Mouse (Mus musculus) c-Kit-positive CD71-positive TER-119-positive erythroid progenitor cells, embryonic 14.5 days (primary cell): ENCODE data around the gene Apba2.

Source experiments
- DNase-seq: peaks from one replicate; pipeline ENCODE4 v3.0.0-alpha.2; 2013; ENCODE audit warnings: low spot score

Gene Apba2

DNA sequence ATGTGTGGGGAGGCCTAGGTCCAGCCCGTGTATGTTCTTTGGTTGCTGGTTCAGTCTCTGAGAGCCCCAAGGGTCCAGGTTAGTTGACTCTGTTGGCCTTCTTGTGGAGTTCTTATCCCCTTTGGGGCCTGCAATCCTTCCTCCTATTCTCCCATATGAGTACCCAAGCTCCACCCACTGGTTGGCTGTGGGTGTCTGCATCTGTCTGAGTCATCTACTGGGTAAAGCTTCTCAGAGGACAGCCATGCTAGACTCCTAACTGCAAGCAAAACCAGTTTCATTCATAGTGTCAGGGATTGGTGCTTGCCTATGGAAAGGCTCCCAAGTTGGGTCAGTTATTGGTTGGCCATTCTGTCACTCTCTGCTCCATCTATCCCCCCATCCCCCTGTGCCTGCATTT is 29.8 kb downstream of the Apba2 start:
- no peak for DNase-seq

DNA sequence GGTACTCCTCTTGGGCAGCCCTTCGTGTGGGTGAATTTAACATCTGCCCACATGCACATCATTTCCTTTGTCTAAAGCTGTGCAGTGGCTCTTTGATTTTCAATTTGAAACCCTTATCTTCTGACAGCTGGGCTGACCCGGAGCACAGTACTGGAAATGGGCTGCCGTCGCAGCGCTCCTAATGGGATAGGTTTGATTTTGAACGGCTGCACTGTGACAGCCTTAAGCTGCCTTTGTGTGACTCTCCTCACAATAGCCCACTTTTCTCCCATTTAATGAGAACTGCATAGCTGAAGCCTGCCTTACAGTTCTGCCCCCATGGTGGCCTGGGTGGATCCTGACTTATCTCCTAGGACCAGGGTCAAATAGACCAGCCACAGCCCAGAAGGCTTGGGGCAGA is 31.9 kb downstream of the Apba2 start:
- DNase-seq, result no peak

DNA sequence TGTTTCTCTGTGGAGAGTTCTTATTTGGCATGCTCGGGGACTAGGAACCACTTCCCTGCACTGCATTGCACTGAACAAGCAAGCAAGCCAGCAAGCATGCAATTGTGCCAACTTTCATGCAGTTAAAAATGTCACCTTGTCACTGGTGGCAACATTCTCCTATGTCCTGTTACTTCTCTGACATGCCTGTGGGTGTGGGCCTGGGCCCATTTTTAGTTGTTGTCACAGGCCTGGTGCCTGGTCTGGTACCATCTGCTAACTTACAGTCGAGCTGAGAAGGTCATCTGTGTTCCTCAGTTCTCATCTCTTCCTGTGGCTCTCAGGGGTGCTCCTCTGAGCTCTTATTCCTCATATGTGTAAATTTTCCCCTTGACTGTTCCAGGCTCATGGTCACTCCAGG is 33.8 kb downstream of the Apba2 start:
- no peak for DNase-seq

- DNase-seq, result no peak
Measured at GRCm38 (mm10) chr7:64539450-64540148, 38.1 kb downstream of the Apba2 start.

DNA sequence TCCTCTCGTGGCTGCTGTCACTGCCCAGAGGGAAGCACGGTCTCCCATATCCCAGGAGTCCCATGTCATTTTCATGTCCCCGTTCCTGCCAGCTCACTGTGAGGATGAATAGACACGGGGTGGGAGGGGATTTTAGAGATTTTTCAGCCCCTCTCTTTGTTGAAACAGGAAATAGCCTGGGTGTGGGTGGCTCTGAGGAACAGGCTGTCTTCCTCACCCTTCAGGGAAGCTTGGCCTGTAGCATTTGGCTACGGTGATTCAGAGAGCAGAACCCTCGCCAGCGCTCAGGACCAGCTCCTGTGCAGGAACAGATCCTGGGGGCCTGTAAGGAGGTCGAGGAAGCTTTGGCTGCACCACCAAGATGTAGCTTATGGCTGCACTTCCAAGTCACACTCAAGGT is 45.3 kb downstream of the Apba2 start:
- DNase-seq, result no peak

DNA sequence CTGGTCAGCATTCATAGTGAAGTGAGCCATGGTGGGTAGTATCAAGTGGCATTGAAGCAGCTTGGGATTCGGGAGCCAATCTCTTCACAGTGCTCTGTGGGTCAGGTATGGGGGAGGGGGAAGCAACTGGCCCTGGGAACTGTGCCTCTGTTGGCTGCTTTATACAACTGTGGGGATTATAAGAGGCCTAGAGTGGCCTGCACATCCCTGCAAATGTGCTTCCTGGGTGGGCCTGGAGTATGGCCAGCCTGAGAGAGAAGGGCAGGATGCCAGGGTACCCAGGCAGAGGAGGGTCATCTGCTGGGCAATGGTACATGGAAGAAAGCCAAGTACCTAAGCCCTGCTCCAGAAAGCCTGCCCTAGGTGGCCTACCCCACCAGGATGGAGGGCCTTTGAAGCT is 49.4 kb downstream of the Apba2 start:
- no peak for DNase-seq

DNA sequence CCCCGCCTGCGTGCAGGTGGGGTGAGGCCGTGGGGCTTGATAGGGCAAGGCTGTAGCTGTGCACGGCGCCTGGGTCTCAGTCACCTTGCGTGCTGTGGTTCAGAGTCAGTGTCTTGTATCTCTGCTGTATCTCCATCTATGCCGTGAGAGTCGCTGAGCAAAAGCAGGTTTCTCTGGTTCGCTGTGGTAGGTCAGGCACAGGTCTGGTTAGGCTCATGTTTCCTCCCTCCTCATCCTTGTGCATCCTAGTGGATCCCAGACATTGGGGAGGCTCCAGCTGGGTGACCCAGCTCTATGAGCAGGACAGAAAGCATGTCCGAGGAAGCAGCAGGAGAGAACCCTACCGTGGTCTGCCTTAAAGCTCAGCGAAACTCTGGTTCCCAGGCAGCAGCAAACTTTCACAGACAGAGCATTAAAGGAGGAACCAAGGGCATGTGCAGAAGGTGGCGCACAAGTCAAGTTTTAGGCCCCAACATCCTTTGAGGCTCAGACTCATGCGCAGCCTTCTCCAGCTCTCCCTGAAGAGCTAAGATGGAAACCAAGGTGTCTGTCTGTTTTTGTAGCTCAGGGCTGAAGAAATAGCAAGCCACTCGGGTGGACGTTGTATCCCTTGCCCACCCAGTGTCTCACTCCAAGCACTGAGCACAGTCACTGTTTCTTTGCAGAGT is 51.2 kb downstream of the Apba2 start:
- no peak for DNase-seq

- DNase-seq, result no peak
Measured at GRCm38 (mm10) chr7:64561711-64562498, 60.4 kb downstream of the Apba2 start.

DNA sequence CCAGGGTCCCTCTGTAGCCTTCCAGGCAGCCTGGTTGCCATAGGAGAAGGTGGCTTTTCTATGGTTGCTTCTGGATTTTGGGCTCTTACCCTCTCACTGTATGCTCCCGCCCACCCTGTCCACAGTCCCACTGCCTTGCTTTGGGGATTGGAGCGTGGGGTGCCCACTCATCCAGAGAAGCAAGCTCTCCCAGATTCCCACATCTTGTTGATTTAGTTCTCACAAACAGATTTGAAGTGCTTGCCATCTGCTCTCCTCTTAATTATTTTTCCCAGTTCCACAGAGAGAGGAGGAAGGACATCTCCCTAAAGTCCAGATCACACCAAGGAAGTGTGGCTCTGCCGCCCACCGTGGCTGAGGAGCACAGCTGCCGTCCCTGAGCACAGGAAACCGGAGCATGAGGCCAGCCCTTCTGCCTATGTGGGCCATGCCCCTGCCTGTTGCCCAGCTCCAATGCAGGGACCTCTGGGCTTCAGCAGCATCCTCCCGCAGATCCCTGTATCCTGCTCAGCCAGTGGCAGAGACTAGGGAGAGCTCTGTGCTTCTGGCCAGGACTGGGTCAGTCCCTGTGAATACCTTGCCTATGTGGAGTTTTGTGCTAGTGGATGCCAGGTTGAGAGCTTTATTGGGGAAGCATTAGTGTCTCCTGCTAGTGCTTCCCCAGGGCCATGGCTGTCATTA is 63.5 kb downstream of the Apba2 start:
- DNase-seq, result no peak

DNA sequence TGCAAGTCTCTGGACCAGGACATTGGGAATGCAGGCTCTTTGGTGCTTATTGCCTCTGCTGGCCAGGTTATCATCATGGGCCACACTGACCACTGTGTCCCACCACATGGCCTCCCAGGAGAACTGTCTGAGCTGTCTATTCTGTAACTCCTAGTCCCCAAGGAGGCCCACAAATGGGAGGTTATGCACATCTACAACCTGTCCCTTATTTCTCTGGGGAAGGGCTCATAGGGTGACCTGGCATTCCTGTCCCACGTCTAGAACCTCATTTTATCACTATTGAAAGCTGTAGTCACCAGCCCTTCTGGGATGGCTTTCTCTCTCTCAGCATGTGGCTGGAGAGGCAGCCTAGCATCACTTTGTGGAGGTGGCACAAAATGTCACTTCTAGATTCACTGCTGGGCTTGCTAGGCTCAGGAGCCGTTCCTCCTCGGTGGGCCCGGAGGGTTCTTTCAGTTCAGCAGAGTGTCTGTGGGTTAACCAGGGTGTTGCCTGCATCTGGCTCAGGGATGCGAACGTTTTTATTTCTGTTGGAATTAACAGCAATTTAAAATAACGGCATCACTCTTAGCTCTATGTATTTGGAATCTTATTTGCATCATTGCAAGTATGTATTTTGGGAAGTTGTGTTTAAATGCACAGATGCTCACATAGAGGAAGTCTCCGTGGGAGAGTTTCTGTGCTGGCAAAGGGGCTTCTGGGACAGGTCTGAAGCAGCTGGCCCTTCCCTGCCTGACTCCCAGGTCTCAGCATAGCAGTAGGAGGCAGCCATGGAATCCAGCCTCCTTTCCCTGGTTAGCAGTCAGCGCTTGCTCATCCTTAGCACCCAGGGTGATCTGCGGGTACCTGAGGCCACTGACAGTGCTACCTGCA is 65.1 kb downstream of the Apba2 start:
- DNase-seq, result no peak

- no peak for DNase-seq
Measured at GRCm38 (mm10) chr7:64568722-64569121, 67.2 kb downstream of the Apba2 start.

DNA sequence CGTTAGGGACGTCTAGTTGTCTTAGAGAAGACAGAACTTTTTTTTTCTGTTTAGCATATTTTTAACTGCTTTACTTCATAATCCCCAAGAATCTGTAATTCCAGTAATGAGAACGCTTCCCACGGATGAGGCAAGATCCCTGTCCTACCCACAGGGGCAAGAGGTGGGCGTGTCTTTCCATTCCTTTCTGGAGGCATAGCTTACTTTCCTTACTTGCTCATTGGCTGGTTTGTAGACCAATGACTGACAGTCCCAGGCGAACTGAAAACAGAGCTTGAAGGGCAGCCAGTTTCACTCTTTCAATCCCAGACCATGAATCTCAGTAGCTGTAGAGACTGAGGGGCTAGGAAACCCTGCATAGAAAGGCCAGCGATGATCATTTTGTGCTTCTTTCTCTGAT is 68.2 kb downstream of the Apba2 start:
- DNase-seq, result no peak

- no peak for DNase-seq
Measured at GRCm38 (mm10) chr7:64570914-64571313, 69.4 kb downstream of the Apba2 start.

GRCm38 (mm10) chr7:64574144-64574543 is 72.6 kb downstream of the Apba2 start:
- DNase-seq, result no peak

GRCm38 (mm10) chr7:64576519-64576951 is 75.0 kb downstream of the Apba2 start:
- no peak for DNase-seq

GRCm38 (mm10) chr7:64578176-64578575 is 76.7 kb downstream of the Apba2 start:
- DNase-seq, result no peak

DNA sequence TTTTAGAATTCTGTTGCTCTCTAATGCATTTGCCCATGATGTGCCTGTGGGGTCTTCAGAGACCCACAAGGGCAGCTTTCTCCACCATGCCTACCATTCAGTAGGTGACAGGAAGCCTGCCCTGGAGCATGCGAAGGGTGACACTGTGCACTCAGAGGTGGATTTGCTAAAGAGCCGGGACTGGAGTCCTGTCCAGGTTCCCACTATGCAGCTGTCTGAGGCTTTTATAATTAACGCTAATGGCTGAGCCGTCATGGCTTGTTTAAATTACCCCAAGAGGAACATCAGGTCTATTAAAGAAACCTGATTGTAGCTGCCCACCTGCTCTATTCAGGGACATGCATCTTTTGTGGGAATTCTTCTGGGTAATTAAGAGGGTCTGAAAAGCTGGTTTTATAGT is 78.4 kb downstream of the Apba2 start:
- no peak for DNase-seq

DNA sequence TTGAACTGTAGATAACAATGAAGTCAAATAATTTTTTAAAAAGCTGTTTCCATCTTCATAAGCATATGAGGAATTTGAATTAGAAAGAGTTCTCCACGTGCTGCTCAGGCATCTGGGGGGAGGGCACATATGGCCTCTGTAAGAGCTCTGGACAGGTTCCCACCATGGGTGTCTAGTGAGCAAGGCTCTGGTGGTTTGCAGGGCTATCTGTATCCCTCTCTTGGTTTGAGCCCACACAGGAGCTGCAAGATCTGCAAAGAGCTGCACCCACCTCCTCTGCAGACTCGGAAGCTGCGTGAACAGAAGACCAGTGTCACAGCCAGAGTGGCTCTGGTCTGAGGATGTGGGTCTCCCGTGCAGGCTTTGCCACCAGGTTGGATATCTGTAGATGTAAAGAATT is 78.8 kb downstream of the Apba2 start:
- DNase-seq, result no peak

DNA sequence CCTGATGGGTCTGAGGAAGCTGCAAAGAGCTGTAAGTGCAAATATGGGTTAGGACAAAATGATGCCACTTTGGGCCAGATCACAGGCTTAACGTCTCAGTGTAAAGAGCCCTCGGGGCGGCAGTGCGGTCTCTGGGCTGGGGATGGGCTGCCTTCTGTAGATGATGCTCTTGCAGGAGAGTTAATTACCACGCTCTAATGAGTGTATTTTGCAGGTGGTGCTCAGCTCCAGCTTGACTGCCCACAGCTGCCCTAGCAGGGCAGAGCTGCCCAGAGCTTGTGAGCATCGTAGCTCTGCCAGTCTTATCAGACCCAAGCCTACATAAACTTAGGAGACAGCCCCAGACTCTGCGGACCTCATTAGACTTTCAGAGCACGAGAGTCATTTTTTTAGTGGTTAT is 80.9 kb downstream of the Apba2 start:
- DNase-seq, result no peak

- no peak for DNase-seq
Measured at GRCm38 (mm10) chr7:64583670-64584121, 82.2 kb downstream of the Apba2 start.

GRCm38 (mm10) chr7:64586133-64586532 is 84.6 kb downstream of the Apba2 start:
- DNase-seq, result no peak
